Mouse (Mus musculus): Measurements from ENCODE around the gene Wfdc13. TPM values are rescaled to one million over a fixed set of nuclear protein-coding genes. Genes with fewer than 3 reads are reported as not detected.

Wfdc13 gene
- total and polyA plus RNA-seq, 3 experiments, result not detected

GRCm38 (mm10) chr2:164700959-164701358 is 16.1 kb downstream of the Wfdc13 start:
- H3K4me2 ChIP-seq (ENCODE audit: insufficient read depth, low read depth, poor library complexity, severe bottlenecking), result no peak overlapping the region
- H3K9me3 ChIP-seq (replicated peaks; ENCODE audit: low read length), result peaks cover 8% of the 10 kb centered on the region
- H3K4me1 ChIP-seq (ENCODE audit: control insufficient read depth in 1 of 2, insufficient read depth in 2 of 2), result 0 out of 4 replicates have a peak, but pooled peaks cover 0 to 2% of the 10 kb centered on the region in 2 experiments
- no peaks in the 10 kb centered on the region for H3K36me3 ChIP-seq (replicated peaks in 1 of 2; ENCODE audit: control insufficient read depth in 1 of 2, insufficient read depth in 1 of 2, low read length in 1 of 2)
- peaks cover 79% of the 10 kb centered on the region for H3K27me3 ChIP-seq (replicated peaks)
- no peaks in the 10 kb centered on the region for H3K79me2 ChIP-seq (replicated peaks; ENCODE audit: control insufficient read depth, extremely low read depth, insufficient read depth, poor library complexity, severe bottlenecking)
- no peak overlapping the region for H3K27ac ChIP-seq (ENCODE audit: insufficient read depth, low read depth)
- no peak for DNase-seq (ENCODE audit: extremely low read depth)
- TF ChIP-seq TBP (conservative IDR thresholded peaks at IDR 0.05; ENCODE audit: low read depth, low read length), result no peak
- H3K4me3 ChIP-seq (replicated peaks in 1 of 3; ENCODE audit: low read depth in 2 of 3, low read length in 2 of 3, poor library complexity in 1 of 3), result no peak overlapping the region
- in situ Hi-C loops (cut with MboI; ENCODE audit: low pct_ligation_motif_present, low pct_unique_long_range_greater_than_20kb, low sequenced_read_pairs), result no loop called here
- H3K9ac ChIP-seq (ENCODE audit: insufficient read depth, low read depth), result no peak overlapping the region
- dilution Hi-C loops (cut with MboI; ENCODE audit: extremely low pct_ligation_motif_present, extremely low pct_unique_long_range_greater_than_20kb, low sequenced_read_pairs), result no loop called here

GRCm38 (mm10) chr2:164701761-164702160 is 16.9 kb downstream of the Wfdc13 start:
- no peak for TF ChIP-seq MXI1 (IDR thresholded peaks at IDR 0.05; ENCODE audit: low read depth, low read length)
- TF ChIP-seq TBP (conservative IDR thresholded peaks at IDR 0.05; ENCODE audit: low read depth, low read length), result no peak
- no peak for TF ChIP-seq MAX (IDR thresholded peaks at IDR 0.05; ENCODE audit: low read length)
- TF ChIP-seq MAFK (IDR thresholded peaks at IDR 0.05; ENCODE audit: insufficient replicate concordance, low read length), result no peak
- no peak for TF ChIP-seq CHD1 (IDR thresholded peaks at IDR 0.05; ENCODE audit: low read depth, low read length)
- TF ChIP-seq SIN3A (IDR thresholded peaks at IDR 0.05; ENCODE audit: low read length), result no peak
- TF ChIP-seq EP300 (IDR thresholded peaks at IDR 0.05; ENCODE audit: low read length), result no peak
- no peak for TF ChIP-seq ZNF384 (IDR thresholded peaks at IDR 0.05; ENCODE audit: low read depth, low read length)
- no peak for TF ChIP-seq IRF4 (IDR thresholded peaks at IDR 0.05; ENCODE audit: low read depth, low read length)
- no peak for TF ChIP-seq UBTF (IDR thresholded peaks at IDR 0.05; ENCODE audit: low read depth, low read length)
- TF ChIP-seq RAD21 (IDR thresholded peaks at IDR 0.05; ENCODE audit: low read depth, low read length), result no peak
- no peak for TF ChIP-seq MYC (IDR thresholded peaks at IDR 0.05; ENCODE audit: low read depth, low read length)
- TF ChIP-seq RCOR1 (conservative IDR thresholded peaks at IDR 0.05; ENCODE audit: low read depth, low read length), result no peak
- TF ChIP-seq MAZ (IDR thresholded peaks at IDR 0.05; ENCODE audit: low read depth, low read length), result no peak
- no peak for TF ChIP-seq NELFE (IDR thresholded peaks at IDR 0.05; ENCODE audit: low read depth, low read length)
- TF ChIP-seq POLR2AphosphoS2 (IDR thresholded peaks at IDR 0.05; ENCODE audit: low read depth, low read length), result no peak
- no peak for TF ChIP-seq USF2 (conservative IDR thresholded peaks at IDR 0.05; ENCODE audit: low read depth, low read length)
- TF ChIP-seq ZC3H11A (IDR thresholded peaks at IDR 0.05; ENCODE audit: low read depth, low read length), result no peak
- no peak overlapping the region for H3K4me3 ChIP-seq (replicated peaks in 1 of 3; ENCODE audit: low read depth in 2 of 3, low read length in 2 of 3, poor library complexity in 1 of 3)
- no peak overlapping the region for H3K4me2 ChIP-seq (ENCODE audit: insufficient read depth, low read depth, poor library complexity, severe bottlenecking)
- H3K36me3 ChIP-seq (replicated peaks in 1 of 2; ENCODE audit: control insufficient read depth in 1 of 2, insufficient read depth in 1 of 2, low read length in 1 of 2), result no peaks in the 10 kb centered on the region
- H3K79me2 ChIP-seq (replicated peaks; ENCODE audit: control insufficient read depth, extremely low read depth, insufficient read depth, poor library complexity, severe bottlenecking), result no peaks in the 10 kb centered on the region
- in situ Hi-C loops (cut with MboI; ENCODE audit: low pct_ligation_motif_present, low pct_unique_long_range_greater_than_20kb, low sequenced_read_pairs) (no loop called here), dilution Hi-C loops (cut with MboI; ENCODE audit: extremely low pct_ligation_motif_present, extremely low pct_unique_long_range_greater_than_20kb, low sequenced_read_pairs) (no loop called here)
- no peak overlapping the region for H3K27ac ChIP-seq (ENCODE audit: insufficient read depth, low read depth)
- H3K9me3 ChIP-seq (replicated peaks; ENCODE audit: low read length), result peaks cover 8% of the 10 kb centered on the region
- DNase-seq (ENCODE audit: extremely low read depth), result no peak
- 0 out of 4 replicates have a peak, but pooled peaks cover 0 to 2% of the 10 kb centered on the region in 2 experiments for H3K4me1 ChIP-seq (ENCODE audit: control insufficient read depth in 1 of 2, insufficient read depth in 2 of 2)
- H3K9ac ChIP-seq (ENCODE audit: insufficient read depth, low read depth), result no peak overlapping the region
- H3K27me3 ChIP-seq (replicated peaks), result peaks cover 77% of the 10 kb centered on the region

Data from CH12.LX (cell line).